Mouse (Mus musculus): ENCODE data around the gene 9930022D16Rik. TPM values are rescaled to one million over a fixed set of nuclear protein-coding genes. Genes with fewer than 3 reads are reported as not detected.

9930022D16Rik gene
- polyA plus RNA-seq, 1 experiment from 2014 or later, result not detected

- Histone ChIP-seq H3K36me3 (ENCODE audit: insufficient read depth) (no peaks in the 10 kb centered on the region), H3K4me1 (ENCODE audit: insufficient read depth) (peaks cover 3% of the 10 kb centered on the region), H3K9me3 (ENCODE audit: low read depth, low read length) (no peaks in the 10 kb centered on the region), H3K27ac (ENCODE audit: low read depth) (no peak overlapping the region), H3K27me3 (ENCODE audit: insufficient read depth, low read length) (no peaks in the 10 kb centered on the region), H3K4me3 (ENCODE audit: low read depth, low read length) (no peak overlapping the region), H3K4me2 (peak overlapping the region; percentile 11; the same call in 1 of the 2 replicates), H3K9ac (no peak overlapping the region)
- ATAC-seq (ENCODE audit: insufficient read depth), result peak; percentile 73
- 32% methylated on average over 8 of the region's 8 CpGs for WGBS
- no peak for TF ChIP-seq CTCF (IDR thresholded peaks at IDR 0.05; ENCODE audit: low read depth)
- DNase-seq, result peak; percentile 44
Measured at GRCm38 (mm10) chr11:109416709-109417420, 3.1 kb downstream of the 9930022D16Rik start.

- no peak for DNase-seq
- Histone ChIP-seq H3K4me1 (ENCODE audit: insufficient read depth) (peaks cover 3% of the 10 kb centered on the region), H3K36me3 (ENCODE audit: insufficient read depth) (no peaks in the 10 kb centered on the region), H3K9ac (no peak overlapping the region), H3K4me3 (ENCODE audit: low read depth, low read length) (no peak overlapping the region), H3K9me3 (ENCODE audit: low read depth, low read length) (no peaks in the 10 kb centered on the region), H3K27me3 (ENCODE audit: insufficient read depth, low read length) (no peaks in the 10 kb centered on the region), H3K4me2 (no peak overlapping the region), H3K27ac (ENCODE audit: low read depth) (no peak overlapping the region)
- 81% methylated on average over 9 of the region's 9 CpGs for WGBS
- 0 out of 2 replicates have a peak, but pooled peaks have one; percentile 15 for ATAC-seq (ENCODE audit: insufficient read depth)
- no peak for TF ChIP-seq CTCF (IDR thresholded peaks at IDR 0.05; ENCODE audit: low read depth)
Measured at GRCm38 (mm10) chr11:109417472-109418040, 3.8 kb downstream of the 9930022D16Rik start.

GRCm38 (mm10) chr11:109419461-109419860 is 5.7 kb downstream of the 9930022D16Rik start:
- no peak overlapping the region for H3K4me3 ChIP-seq (ENCODE audit: low read depth, low read length)
- no peak overlapping the region for H3K27ac ChIP-seq (ENCODE audit: low read depth)
- peaks cover 3% of the 10 kb centered on the region for H3K4me1 ChIP-seq (ENCODE audit: insufficient read depth)
- no peak for DNase-seq
- no peak overlapping the region for H3K9ac ChIP-seq
- no peaks in the 10 kb centered on the region for H3K27me3 ChIP-seq (ENCODE audit: insufficient read depth, low read length)
- H3K4me2 ChIP-seq, result no peak overlapping the region
- H3K36me3 ChIP-seq (ENCODE audit: insufficient read depth), result no peaks in the 10 kb centered on the region
- no peak for ATAC-seq (ENCODE audit: insufficient read depth)
- 43% methylated on average over 4 of the region's 4 CpGs for WGBS
- no peaks in the 10 kb centered on the region for H3K9me3 ChIP-seq (ENCODE audit: low read depth, low read length)
- no peak for TF ChIP-seq CTCF (IDR thresholded peaks at IDR 0.05; ENCODE audit: low read depth)

- DNase-seq, result no peak
- ATAC-seq (ENCODE audit: insufficient read depth), result no peak
- WGBS, result 38% methylated on average over 16 of the region's 16 CpGs
- Histone ChIP-seq H3K4me1 (ENCODE audit: insufficient read depth) (peaks cover 3% of the 10 kb centered on the region), H3K27me3 (ENCODE audit: insufficient read depth, low read length) (no peaks in the 10 kb centered on the region), H3K9ac (no peak overlapping the region), H3K36me3 (ENCODE audit: insufficient read depth) (no peaks in the 10 kb centered on the region), H3K4me3 (ENCODE audit: low read depth, low read length) (no peak overlapping the region), H3K4me2 (no peak overlapping the region), H3K9me3 (ENCODE audit: low read depth, low read length) (no peaks in the 10 kb centered on the region), H3K27ac (ENCODE audit: low read depth) (no peak overlapping the region)
- no peak for TF ChIP-seq CTCF (IDR thresholded peaks at IDR 0.05; ENCODE audit: low read depth)
Measured at GRCm38 (mm10) chr11:109419961-109420566, 6.3 kb downstream of the 9930022D16Rik start.

- DNase-seq, result no peak
- peaks cover 3% of the 10 kb centered on the region for H3K4me1 ChIP-seq (ENCODE audit: insufficient read depth)
- H3K4me2 ChIP-seq, result no peak overlapping the region
- TF ChIP-seq CTCF (IDR thresholded peaks at IDR 0.05; ENCODE audit: low read depth), result no peak
- no peaks in the 10 kb centered on the region for H3K36me3 ChIP-seq (ENCODE audit: insufficient read depth)
- 62% methylated on average over 14 of the region's 14 CpGs for WGBS
- no peak overlapping the region for H3K27ac ChIP-seq (ENCODE audit: low read depth)
- no peak for ATAC-seq (ENCODE audit: insufficient read depth)
- no peaks in the 10 kb centered on the region for H3K9me3 ChIP-seq (ENCODE audit: low read depth, low read length)
- no peaks in the 10 kb centered on the region for H3K27me3 ChIP-seq (ENCODE audit: insufficient read depth, low read length)
- H3K4me3 ChIP-seq (ENCODE audit: low read depth, low read length), result no peak overlapping the region
- no peak overlapping the region for H3K9ac ChIP-seq
Measured at GRCm38 (mm10) chr11:109420567-109420962, 6.8 kb downstream of the 9930022D16Rik start.

GRCm38 (mm10) chr11:109421205-109421604 is 7.5 kb downstream of the 9930022D16Rik start:
- no peak for ATAC-seq (ENCODE audit: insufficient read depth)
- Histone ChIP-seq H3K9ac (no peak overlapping the region), H3K4me3 (ENCODE audit: low read depth, low read length) (no peak overlapping the region), H3K4me2 (no peak overlapping the region), H3K9me3 (ENCODE audit: low read depth, low read length) (no peaks in the 10 kb centered on the region), H3K4me1 (ENCODE audit: insufficient read depth) (peaks cover 3% of the 10 kb centered on the region), H3K36me3 (ENCODE audit: insufficient read depth) (no peaks in the 10 kb centered on the region), H3K27ac (ENCODE audit: low read depth) (no peak overlapping the region), H3K27me3 (ENCODE audit: insufficient read depth, low read length) (no peaks in the 10 kb centered on the region)
- WGBS, result 73% methylated on average over 5 of the region's 5 CpGs
- no peak for DNase-seq
- no peak for TF ChIP-seq CTCF (IDR thresholded peaks at IDR 0.05; ENCODE audit: low read depth)

GRCm38 (mm10) chr11:109422263-109422662 is 8.5 kb downstream of the 9930022D16Rik start:
- Histone ChIP-seq H3K9me3 (ENCODE audit: low read depth, low read length) (no peaks in the 10 kb centered on the region), H3K27me3 (ENCODE audit: insufficient read depth, low read length) (no peaks in the 10 kb centered on the region), H3K4me2 (no peak overlapping the region), H3K4me1 (ENCODE audit: insufficient read depth) (no peaks in the 10 kb centered on the region), H3K36me3 (ENCODE audit: insufficient read depth) (no peaks in the 10 kb centered on the region), H3K4me3 (ENCODE audit: low read depth, low read length) (no peak overlapping the region), H3K9ac (no peak overlapping the region), H3K27ac (ENCODE audit: low read depth) (no peak overlapping the region)
- ATAC-seq (ENCODE audit: insufficient read depth) (no peak), DNase-seq (no peak)
- WGBS, result 98% methylated on average over 4 of the region's 4 CpGs
- TF ChIP-seq CTCF (IDR thresholded peaks at IDR 0.05; ENCODE audit: low read depth), result no peak
